Mouse (Mus musculus) liver, embryonic 16.5 days (tissue): Measurements from ENCODE around the gene Lmna. TPM values are rescaled to one million over a fixed set of nuclear protein-coding genes. Genes with fewer than 3 reads are reported as not detected.

Experiments used
- ATAC-seq: fragments of 200-750 bp; cut with Nextera tagmentation; 2 replicates; pipeline ENCODE4 v1.8.0; 2017; ENCODE audit warnings: low read depth, mild to moderate bottlenecking, moderate number of reproducible peaks, moderate library complexity
- H3K27ac ChIP-seq: fragments of 300-500 bp; sonication (generic); 2 replicates; pipeline ENCODE4 v1.5.1; 2014; ENCODE audit warnings: mild to moderate bottlenecking, low read length
- H3K27me3 ChIP-seq: fragments of 300-500 bp; sonication (generic); 2 replicates; pipeline ENCODE4 v1.6.1; 2014; ENCODE audit warnings: low read depth, low read length, mixed read lengths; ENCODE audit not compliant: control insufficient read depth, insufficient read depth
- H3K36me3 ChIP-seq: fragments of 300-500 bp; sonication (generic); 2 replicates; pipeline ENCODE4 v1.6.1; 2014; ENCODE audit warnings: mild to moderate bottlenecking; ENCODE audit not compliant: control insufficient read depth, insufficient read depth
- H3K4me1 ChIP-seq: fragments of 300-500 bp; sonication (generic); 2 replicates; pipeline ENCODE4 v1.6.1; 2014; ENCODE audit warnings: low read depth, low read length, mixed read lengths; ENCODE audit not compliant: control insufficient read depth
- H3K4me2 ChIP-seq: fragments of 300-500 bp; sonication (generic); 2 replicates; pipeline ENCODE4 v1.6.1; 2014; ENCODE audit warnings: low read depth, low read length, mixed read lengths
- H3K4me3 ChIP-seq: fragments of 300-500 bp; sonication (generic); 2 replicates; pipeline ENCODE4 v1.5.1; 2014; ENCODE audit warnings: low read depth, mild to moderate bottlenecking, low read length
- H3K9ac ChIP-seq: fragments of 300-500 bp; sonication (generic); 2 replicates; pipeline ENCODE4 v1.6.1; 2014; ENCODE audit warnings: low read depth, low read length
- H3K9me3 ChIP-seq: fragments of 300-500 bp; sonication (generic); replicated peaks from 2 replicates; pipeline ENCODE4 v1.6.1; 2016; ENCODE audit warnings: low read length; ENCODE audit not compliant: control insufficient read depth
- WGBS: fragments of 180-500 bp; shearing (Covaris S2); extraction: QIAGEN DNeasy Blood & Tissue Kit; methylation state at CpG from one replicate; pipeline ENCODE4 v1.1.7; 2014; ENCODE audit not compliant: insufficient replicate concordance; 5-methylcytosine and 5-hydroxymethylcytosine counted together
- polyA plus RNA-seq: library from polyadenylated mRNA; unstranded; fragments of >200 nt; fragmentation: Nextera tagmentation; extraction: Ambion mirVana; gene quantifications from 2 replicates; pipeline ENCODE4 v1.2.1, GENCODE M21; 2015

The Lmna gene
- polyA plus RNA-seq, result 123 and 131 TPM in 2 replicates

GRCm38 (mm10) chr3:88509692-88510420, at the start of gene Lmna:
Lmna (minus strand) TSS chr3:88509956.
- Histone ChIP-seq H3K9ac (peak within 1 kb of the TSS; percentile 34), H3K27ac (peak within 1 kb of the TSS; percentile 76), H3K4me3 (peak within 1 kb of the TSS; percentile 54), H3K4me2 (peak within 1 kb of the TSS; percentile 65), H3K4me1 (peaks cover 37% of the 10 kb centered on the region), H3K36me3 (no peaks in the 10 kb centered on the region), H3K27me3 (0 out of 2 replicates have a peak, but pooled peaks cover 4% of the 10 kb centered on the region), H3K9me3 (no peaks in the 10 kb centered on the region)
- peak; percentile 95 for ATAC-seq
- WGBS, result under 1% methylated on average over 31 of the region's 31 CpGs

DNA sequence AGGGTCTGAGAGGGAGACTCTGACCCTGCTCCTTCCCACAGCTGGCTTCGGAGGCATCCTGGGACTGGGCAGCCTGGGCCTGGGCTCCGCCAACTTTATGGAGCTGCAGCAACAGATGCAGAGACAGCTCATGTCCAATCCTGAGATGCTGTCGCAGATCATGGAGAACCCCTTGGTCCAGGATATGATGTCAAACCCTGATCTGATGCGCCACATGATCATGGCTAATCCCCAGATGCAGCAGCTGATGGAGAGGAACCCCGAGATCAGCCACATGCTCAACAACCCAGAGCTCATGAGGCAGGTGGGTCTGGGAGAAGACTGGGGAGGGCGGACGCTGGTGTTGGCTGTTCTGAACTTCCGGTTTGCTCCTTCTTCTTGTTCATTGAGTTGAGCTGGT, 46.9 kb upstream of the Lmna start:
- Histone ChIP-seq H3K36me3 (peaks cover 27% of the 10 kb centered on the region), H3K9ac (no peak overlapping the region), H3K4me1 (peaks cover 25% of the 10 kb centered on the region), H3K4me2 (no peak overlapping the region), H3K27me3 (no peaks in the 10 kb centered on the region), H3K9me3 (no peaks in the 10 kb centered on the region), H3K4me3 (no peak overlapping the region), H3K27ac (no peak overlapping the region)
- 91% methylated on average over 8 of the region's 8 CpGs for WGBS
- ATAC-seq, result no peak

DNA sequence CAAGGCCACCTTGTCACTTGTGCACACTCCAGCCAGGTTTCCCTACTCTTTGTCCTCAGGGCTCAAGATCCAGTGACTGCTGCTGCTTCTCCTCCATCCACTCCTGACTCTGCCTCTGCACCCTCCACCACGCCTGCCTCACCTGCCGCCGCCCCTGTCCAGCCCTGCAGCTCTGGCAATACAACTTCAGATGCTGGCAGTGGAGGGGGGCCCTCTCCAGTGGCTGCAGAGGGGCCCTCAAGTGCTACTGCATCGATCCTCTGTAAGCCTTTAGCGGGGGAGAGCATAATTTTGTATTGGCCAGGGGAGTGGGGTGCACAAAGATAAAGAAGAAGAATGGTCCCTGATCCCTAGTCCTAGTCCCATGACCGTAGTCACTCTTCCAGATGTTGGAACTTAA, 46.0 kb upstream of the Lmna start:
- H3K36me3 ChIP-seq, result peaks cover 22% of the 10 kb centered on the region
- no peaks in the 10 kb centered on the region for H3K27me3 ChIP-seq
- H3K4me3 ChIP-seq, result no peak overlapping the region
- no peak overlapping the region for H3K9ac ChIP-seq
- peaks cover 30% of the 10 kb centered on the region for H3K4me1 ChIP-seq
- no peaks in the 10 kb centered on the region for H3K9me3 ChIP-seq
- no peak overlapping the region for H3K27ac ChIP-seq
- 82% methylated on average over 6 of the region's 6 CpGs for WGBS
- H3K4me2 ChIP-seq, result no peak overlapping the region
- ATAC-seq, result no peak

- Histone ChIP-seq H3K4me2 (0 out of 2 replicates have a peak overlapping the region, but pooled peaks have one; percentile 99), H3K27me3 (no peaks in the 10 kb centered on the region), H3K36me3 (peaks cover 16% of the 10 kb centered on the region), H3K4me1 (peaks cover 30% of the 10 kb centered on the region), H3K9ac (no peak overlapping the region), H3K9me3 (no peaks in the 10 kb centered on the region), H3K27ac (no peak overlapping the region), H3K4me3 (no peak overlapping the region)
- ATAC-seq, result no peak
- 86% methylated on average over 5 of the region's 5 CpGs for WGBS
Measured at GRCm38 (mm10) chr3:88555069-88555605, 45.4 kb upstream of the Lmna start.

DNA sequence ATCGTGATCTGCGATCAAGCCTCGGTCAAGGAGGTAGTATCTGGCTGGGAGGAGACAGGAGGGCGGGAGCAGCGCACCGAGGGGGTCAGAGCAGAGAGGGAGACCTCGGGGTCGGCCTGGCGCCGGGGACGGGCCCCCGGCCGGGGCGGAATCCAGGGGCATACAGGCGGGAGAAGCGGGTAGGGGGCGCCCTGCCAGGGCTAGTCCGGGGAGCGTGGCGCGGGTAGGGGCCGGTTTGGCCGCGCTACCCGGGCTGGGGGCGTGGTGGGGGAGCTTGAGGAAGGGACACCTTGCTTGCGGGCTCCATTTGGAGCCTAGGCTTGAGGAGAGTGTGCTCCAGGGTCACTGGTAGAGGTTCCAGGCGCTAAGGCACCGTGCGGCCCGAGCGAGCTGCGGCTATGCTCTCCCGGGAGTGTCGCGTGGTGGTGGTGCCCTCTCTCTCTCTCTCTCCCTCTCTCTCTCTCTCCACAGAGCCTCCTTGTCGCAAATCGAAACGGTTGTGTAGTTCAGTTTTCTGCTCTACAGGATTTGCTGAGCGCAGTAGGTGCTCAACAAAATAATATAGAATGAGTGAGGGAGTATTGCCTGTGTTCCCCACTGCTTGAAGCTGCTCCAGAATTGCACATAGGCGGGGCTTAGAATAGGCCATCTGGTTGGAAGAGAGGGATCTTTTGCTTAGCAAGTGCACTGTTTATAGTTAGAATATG, 44.3 kb upstream of the Lmna start:
- peak overlapping the region; percentile 95 for H3K4me3 ChIP-seq
- under 1% methylated on average over 39 of the region's 41 CpGs for WGBS
- peak overlapping the region; percentile 92 for H3K27ac ChIP-seq
- H3K27me3 ChIP-seq, result no peaks in the 10 kb centered on the region
- peak; percentile 7 for ATAC-seq
- H3K9me3 ChIP-seq, result no peaks in the 10 kb centered on the region
- peaks cover 30% of the 10 kb centered on the region for H3K4me1 ChIP-seq
- peaks cover 7% of the 10 kb centered on the region for H3K36me3 ChIP-seq
- peak overlapping the region; percentile 92 for H3K9ac ChIP-seq
- peak overlapping the region; percentile 99 for H3K4me2 ChIP-seq

- peak within 1 kb of the TSS; percentile 92 for H3K9ac ChIP-seq
- H3K27me3 ChIP-seq, result no peaks in the 10 kb centered on the region
- peaks cover 30% of the 10 kb centered on the region for H3K4me1 ChIP-seq
- peak; percentile 83 for ATAC-seq
- WGBS, result under 1% methylated on average over 26 of the region's 37 CpGs
- no peaks in the 10 kb centered on the region for H3K9me3 ChIP-seq
- H3K36me3 ChIP-seq, result peaks cover 7% of the 10 kb centered on the region
- peak within 1 kb of the TSS; percentile 92 for H3K27ac ChIP-seq
- peak within 1 kb of the TSS; percentile 95 for H3K4me3 ChIP-seq
- H3K4me2 ChIP-seq, result peak within 1 kb of the TSS; percentile 99
Measured at GRCm38 (mm10) chr3:88553525-88553879, 43.7 kb upstream of the Lmna start, which contains the start of gene Ubqln4. Ubqln4 (plus strand) TSS chr3:88553758.

DNA sequence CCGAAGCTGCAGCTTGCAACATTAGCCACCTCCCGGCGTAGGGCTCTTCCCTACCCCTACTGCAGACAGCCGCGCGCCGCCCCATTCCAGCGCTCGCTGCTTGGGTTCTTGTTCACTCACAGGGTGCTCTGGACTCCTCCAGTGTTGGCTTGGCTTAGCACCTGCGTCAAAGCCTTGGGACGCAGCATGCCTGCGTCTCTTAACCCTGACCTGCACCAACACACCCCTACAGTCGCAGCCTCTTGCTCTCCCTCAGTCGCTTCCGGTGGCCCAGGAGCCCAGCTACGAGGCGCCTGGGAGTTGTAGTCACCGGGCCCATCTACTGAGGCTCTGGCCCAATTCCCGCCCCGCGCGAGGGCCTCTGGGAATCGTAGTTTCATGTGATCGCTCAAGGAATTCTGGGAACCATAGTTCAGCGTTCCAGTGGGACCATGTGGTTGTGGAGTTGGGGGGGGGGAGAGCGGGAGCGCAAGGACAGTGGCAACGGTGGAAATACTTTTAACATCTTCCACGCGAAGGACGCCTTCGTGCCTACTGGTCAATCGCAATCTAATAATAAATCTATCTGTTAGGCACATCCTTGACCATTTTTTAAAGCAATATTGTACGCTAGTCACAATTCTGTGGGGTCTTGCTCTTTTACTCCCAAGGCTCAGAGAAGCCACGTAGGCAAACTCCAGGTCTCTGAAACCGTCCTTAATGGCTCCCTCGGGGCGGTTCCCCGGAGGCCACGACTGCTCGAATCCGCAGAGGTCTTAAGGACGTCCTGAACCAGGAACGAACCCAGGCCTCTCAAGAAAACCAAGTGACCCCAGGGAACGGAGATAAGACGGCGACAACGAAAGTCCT, 43.1 kb upstream of the Lmna start, which contains the start of gene Lamtor2:
Lamtor2 (minus strand) TSS at position 399 of the 849 bp plus-strand sequence.
- no peaks in the 10 kb centered on the region for H3K9me3 ChIP-seq
- H3K4me3 ChIP-seq, result peak within 1 kb of the TSS; percentile 95
- peaks cover 30% of the 10 kb centered on the region for H3K4me1 ChIP-seq
- no peaks in the 10 kb centered on the region for H3K27me3 ChIP-seq
- H3K27ac ChIP-seq, result peak within 1 kb of the TSS; percentile 92
- ATAC-seq, result peak; percentile 89
- peak within 1 kb of the TSS; percentile 92 for H3K9ac ChIP-seq
- peaks cover 7% of the 10 kb centered on the region for H3K36me3 ChIP-seq
- H3K4me2 ChIP-seq, result peak within 1 kb of the TSS; percentile 99
- under 1% methylated on average over 48 of the region's 48 CpGs for WGBS

DNA sequence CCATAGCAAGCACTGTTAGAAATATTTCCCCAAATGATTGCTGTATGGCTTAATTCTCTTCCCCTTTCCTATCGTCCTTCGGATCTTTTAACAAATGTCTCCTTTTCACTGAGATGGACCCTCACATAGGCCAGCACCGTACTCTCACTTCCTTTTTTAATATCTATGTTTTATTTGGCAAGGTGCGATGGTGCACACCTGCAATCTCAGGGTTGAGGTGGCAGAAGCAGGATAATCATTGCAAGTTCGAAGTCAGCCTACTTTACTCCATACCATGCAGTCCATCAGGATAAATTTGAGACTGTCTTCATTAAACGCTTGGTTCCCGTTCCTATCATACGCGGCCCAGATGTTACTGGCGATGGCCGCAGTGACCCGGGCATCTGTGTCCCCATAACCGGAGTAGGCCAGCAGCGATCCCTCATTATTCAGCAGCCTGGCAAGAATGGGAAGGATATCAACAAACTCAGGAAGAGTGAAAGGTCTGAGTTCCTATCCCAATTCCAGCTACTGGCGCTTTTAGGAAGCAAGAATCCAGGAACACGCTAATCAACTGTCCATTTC, 42.4 kb upstream of the Lmna start:
- no peaks in the 10 kb centered on the region for H3K27me3 ChIP-seq
- H3K9me3 ChIP-seq, result no peaks in the 10 kb centered on the region
- 9% methylated on average over 16 of the region's 16 CpGs for WGBS
- H3K4me3 ChIP-seq, result peak overlapping the region; percentile 95
- peak overlapping the region; percentile 99 for H3K4me2 ChIP-seq
- ATAC-seq, result no peak
- H3K4me1 ChIP-seq, result peaks cover 31% of the 10 kb centered on the region
- peak overlapping the region; percentile 92 for H3K9ac ChIP-seq
- H3K27ac ChIP-seq, result peak overlapping the region; percentile 89
- peaks cover 7% of the 10 kb centered on the region for H3K36me3 ChIP-seq
